Mouse (Mus musculus) urinary bladder, postnatal 36 days (tissue): ENCODE measurements around the gene Plcb4.
"Not testable (repeated sequence)": the region's sequence is repeated elsewhere in the genome, so short reads cannot be mapped to it uniquely, and the experiment has no call there.

Source experiments
- DNase-seq, 2 experiments: peaks; one replicate each; pipeline ENCODE4 v3.0.0; 2022; ENCODE audit warnings: low spot score in 2 of 2, mixed read lengths in 1 of 2

Gene Plcb4

GRCm38 (mm10) chr2:135888767-135889166 lies 230.0 kb downstream of the Plcb4 start:
- no peak for DNase-seq

- no peak for DNase-seq
These were observed 231.3 kb downstream of the Plcb4 start for GRCm38 (mm10) chr2:135890083-135890482.

- DNase-seq, result no peak
These were observed 232.3 kb downstream of the Plcb4 start for GRCm38 (mm10) chr2:135891097-135891496.

GRCm38 (mm10) chr2:135891686-135892085 lies 232.9 kb downstream of the Plcb4 start:
- no peak for DNase-seq

- no peak for DNase-seq
These were observed 235.8 kb downstream of the Plcb4 start for GRCm38 (mm10) chr2:135894582-135894981.

- DNase-seq, result no peak
These were observed 239.2 kb downstream of the Plcb4 start for GRCm38 (mm10) chr2:135898025-135898424.

- DNase-seq, result not testable (repeated sequence)
These were observed 241.1 kb downstream of the Plcb4 start for GRCm38 (mm10) chr2:135899931-135900330.

GRCm38 (mm10) chr2:135901015-135901414 lies 242.2 kb downstream of the Plcb4 start:
- DNase-seq, result no peak

GRCm38 (mm10) chr2:135904262-135904661 lies 245.5 kb downstream of the Plcb4 start:
- DNase-seq, result no peak

- no peak for DNase-seq
These were observed 246.0 kb downstream of the Plcb4 start for GRCm38 (mm10) chr2:135904791-135905190.

GRCm38 (mm10) chr2:135914343-135915261 lies 255.8 kb downstream of the Plcb4 start:
- no peak for DNase-seq

- DNase-seq, result no peak
These were observed 257.1 kb downstream of the Plcb4 start for GRCm38 (mm10) chr2:135915928-135916327.

- DNase-seq, result no peak
These were observed 258.2 kb downstream of the Plcb4 start for GRCm38 (mm10) chr2:135917000-135917399.

- peak in 1 of 2 experiments; percentile 29 for DNase-seq
These were observed 259.3 kb downstream of the Plcb4 start for GRCm38 (mm10) chr2:135918116-135918515.

GRCm38 (mm10) chr2:135919641-135920040 lies 260.8 kb downstream of the Plcb4 start:
- no peak for DNase-seq

GRCm38 (mm10) chr2:135926660-135927343 lies 268.0 kb downstream of the Plcb4 start:
- DNase-seq, result peak; percentile 59 to 64

GRCm38 (mm10) chr2:135929021-135929720 lies 270.4 kb downstream of the Plcb4 start:
- no peak for DNase-seq

- DNase-seq, result no peak
These were observed 271.9 kb downstream of the Plcb4 start for GRCm38 (mm10) chr2:135930696-135931095.

GRCm38 (mm10) chr2:135932569-135932968 lies 273.8 kb downstream of the Plcb4 start:
- no peak for DNase-seq

- no peak for DNase-seq
These were observed 277.6 kb downstream of the Plcb4 start for GRCm38 (mm10) chr2:135936376-135936775.

GRCm38 (mm10) chr2:135937646-135938045 lies 278.8 kb downstream of the Plcb4 start:
- no peak for DNase-seq

- no peak for DNase-seq
These were observed 281.1 kb downstream of the Plcb4 start for GRCm38 (mm10) chr2:135939933-135940332.
